ENCODE assay signal across 11 mouse cellular contexts in the genomic region with DNA sequence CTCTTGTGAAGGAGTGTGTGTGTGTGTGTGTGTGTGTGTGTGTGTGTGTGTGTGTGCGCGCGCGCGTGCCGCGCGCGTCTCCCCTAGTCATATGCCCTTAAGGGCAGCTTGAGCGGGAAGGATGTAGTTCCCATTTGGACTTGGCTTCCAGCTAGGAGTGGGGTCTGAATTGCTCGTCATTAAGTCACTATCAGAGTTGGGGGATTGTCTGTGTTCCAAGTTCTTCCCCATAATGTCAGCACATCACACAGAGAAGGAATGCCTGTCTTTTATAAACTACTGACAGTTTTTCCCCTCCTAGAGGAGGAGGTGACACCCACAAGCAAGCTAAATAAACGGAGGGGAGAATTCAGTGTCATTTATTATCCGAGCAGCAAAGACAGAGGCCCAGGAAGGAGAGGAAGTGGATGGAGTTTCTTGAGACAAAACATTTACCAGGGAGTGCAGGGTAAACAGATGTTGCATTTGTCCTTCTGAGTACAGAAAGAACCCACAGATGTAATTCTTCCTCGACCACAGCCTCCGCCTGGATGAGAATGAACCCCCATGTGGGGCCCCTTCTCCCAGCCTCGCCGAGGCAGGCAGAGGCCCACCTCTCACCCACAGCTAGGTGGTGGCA. TPM values are rescaled to one million over a fixed set of nuclear protein-coding genes. Genes with fewer than 3 reads are reported as not detected.
DNase-seq lines count a peak whose midpoint lies in the region; ATAC-seq and TF ChIP-seq lines count a peak whose summit lies in the region.
"Had no signal": no experiment of that assay in that cellular context is flagged by ENCODE, and none has a peak within 500 bp of the region (broad histone marks: within the 10 kb centered on the region; RNA-seq: fewer than 3 reads in every experiment).

No protein-coding gene starts in this region.

- peak overlapping the region; percentile 94; the same call in 1 of the 2 replicates for H3K4me2 ChIP-seq in heart, embryonic 15.5 days
- H3K4me2 ChIP-seq in stomach, embryonic 14.5 days (replicated peaks; ENCODE audit: low read depth, low read length), result peak overlapping the region; percentile 73; the same call in 1 of the 2 replicates
- no peak overlapping the region for H3K4me2 ChIP-seq in stomach, postnatal 0 days (replicated peaks; ENCODE audit: low read depth)
- H3K4me2 ChIP-seq in limb, embryonic 11.5 days (ENCODE audit: low read depth, severe bottlenecking), result peak overlapping the region; percentile 86

- TF ChIP-seq CTCF in stomach, postnatal 0 days (IDR thresholded peaks at IDR 0.05; ENCODE audit: low read depth), result no peak

- no peak overlapping the region for H3K9ac ChIP-seq in heart, embryonic 15.5 days
- no peak overlapping the region for H3K9ac ChIP-seq in stomach, embryonic 14.5 days (replicated peaks; ENCODE audit: low read depth, low read length)
- H3K9ac ChIP-seq in stomach, postnatal 0 days (ENCODE audit: low read length), result no peak overlapping the region
- H3K9ac ChIP-seq in limb, embryonic 11.5 days (ENCODE audit: low read length), result no peak overlapping the region

- peaks cover 31% of the 10 kb centered on the region for H3K27me3 ChIP-seq in heart, embryonic 15.5 days
- H3K27me3 ChIP-seq in stomach, embryonic 14.5 days (ENCODE audit: control insufficient read depth, insufficient read depth, low read length), result no peaks in the 10 kb centered on the region
- peaks cover 2% of the 10 kb centered on the region; the same call in 1 of the 2 replicates for H3K27me3 ChIP-seq in stomach, postnatal 0 days (ENCODE audit: control insufficient read depth, insufficient read depth, low read length)
- H3K27me3 ChIP-seq in limb, embryonic 11.5 days (ENCODE audit: control insufficient read depth, insufficient read depth, low read length), result no peaks in the 10 kb centered on the region

- H3K4me3 ChIP-seq in heart, embryonic 15.5 days, result no peak overlapping the region
- no peak overlapping the region for H3K4me3 ChIP-seq in stomach, embryonic 14.5 days (ENCODE audit: low read depth, low read length)
- H3K4me3 ChIP-seq in stomach, postnatal 0 days (ENCODE audit: low read depth, low read length), result no peak overlapping the region
- peak overlapping the region; percentile 89; the same call in 1 of the 2 replicates for H3K4me3 ChIP-seq in limb, embryonic 11.5 days (ENCODE audit: low read depth, low read length)

- H3K9me3 ChIP-seq in heart, embryonic 15.5 days (replicated peaks), result no peaks in the 10 kb centered on the region
- no peaks in the 10 kb centered on the region; the same call in 1 of the 2 replicates for H3K9me3 ChIP-seq in stomach, embryonic 14.5 days (ENCODE audit: control insufficient read depth, low read depth, low read length)
- no peaks in the 10 kb centered on the region for H3K9me3 ChIP-seq in stomach, postnatal 0 days (ENCODE audit: control insufficient read depth, low read length)
- no peaks in the 10 kb centered on the region for H3K9me3 ChIP-seq in limb, embryonic 11.5 days (ENCODE audit: control insufficient read depth, low read length)

- DNase-seq in heart, postnatal 4 days, result no peak
- DNase-seq in stomach, postnatal 0 days (ENCODE audit: low spot score), result no peak
- no peak for DNase-seq in limb, embryonic 11.5 days (ENCODE audit: low spot score)
- DNase-seq in yolk sac, embryonic 10.5 days (ENCODE audit: low spot score), result no peak
- DNase-seq: adrenal gland, postnatal 25 days; cerebellum, adult 11-12 months; thymus, postnatal 14 days had no signal

- H3K27ac ChIP-seq in heart, embryonic 15.5 days, result peak overlapping the region; percentile 43; the same call in 1 of the 2 replicates
- peak overlapping the region; percentile 40; the same call in 1 of the 2 replicates for H3K27ac ChIP-seq in stomach, embryonic 14.5 days (ENCODE audit: low read length)
- no peak overlapping the region for H3K27ac ChIP-seq in stomach, postnatal 0 days (replicated peaks)
- H3K27ac ChIP-seq in limb, embryonic 11.5 days (replicated peaks; ENCODE audit: low read depth, low read length), result peak overlapping the region; percentile 5; the same call in 1 of the 2 replicates

- WGBS in heart, embryonic 15.5 days, result 50% methylated on average over 17 of the region's 17 CpGs
- 35% methylated on average over 17 of the region's 17 CpGs for WGBS in stomach, embryonic 14.5 days
- 38% methylated on average over 17 of the region's 17 CpGs for WGBS in stomach, postnatal 0 days
- 47% methylated on average over 17 of the region's 17 CpGs for WGBS in limb, embryonic 11.5 days

- H3K36me3 ChIP-seq in heart, embryonic 15.5 days, result no peaks in the 10 kb centered on the region
- no peaks in the 10 kb centered on the region for H3K36me3 ChIP-seq in stomach, embryonic 14.5 days (ENCODE audit: control insufficient read depth, insufficient read depth, low read length)
- H3K36me3 ChIP-seq in stomach, postnatal 0 days (ENCODE audit: control insufficient read depth, insufficient read depth, low read length), result no peaks in the 10 kb centered on the region
- no peaks in the 10 kb centered on the region; the same call in 1 of the 2 replicates for H3K36me3 ChIP-seq in limb, embryonic 11.5 days (ENCODE audit: control insufficient read depth, insufficient read depth, low read length)

- ATAC-seq in heart, embryonic 15.5 days (replicated peaks; ENCODE audit: insufficient number of reproducible peaks, insufficient read depth, low FRiP score, low read depth), result no peak
- no peak for ATAC-seq in stomach, embryonic 14.5 days (ENCODE audit: insufficient number of reproducible peaks, insufficient read depth, low FRiP score, low read depth)
- no peak for ATAC-seq in stomach, postnatal 0 days (ENCODE audit: low FRiP score, low TSS enrichment)
- no peak for ATAC-seq in limb, embryonic 11.5 days (ENCODE audit: insufficient number of reproducible peaks, low FRiP score, low TSS enrichment, low read depth)
- no peak for ATAC-seq in erythroid progenitor cell, adult 5-6 weeks (replicated peaks; ENCODE audit: low FRiP score, poor library complexity, severe bottlenecking)
- ATAC-seq: midbrain, embryonic 16.5 days had no signal

- H3K4me1 ChIP-seq in heart, embryonic 15.5 days (replicated peaks), result peaks cover 27% of the 10 kb centered on the region
- H3K4me1 ChIP-seq in stomach, embryonic 14.5 days (ENCODE audit: control insufficient read depth, insufficient read depth, low read length), result peaks cover 39% of the 10 kb centered on the region
- no peaks in the 10 kb centered on the region for H3K4me1 ChIP-seq in stomach, postnatal 0 days (replicated peaks; ENCODE audit: control insufficient read depth, insufficient read depth)
- H3K4me1 ChIP-seq in limb, embryonic 11.5 days (ENCODE audit: control insufficient read depth, insufficient read depth, low read length), result peaks cover 42% of the 10 kb centered on the region

- TF ChIP-seq EP300 in stomach, postnatal 0 days (optimal IDR thresholded peaks at IDR 0.05), result no peak

RNA-seq across cellular contexts. Expression of a gene that starts 3.6 kb away (rescaled TPM):
- 11.3 and 17.6 TPM in 2 replicates for polyA plus RNA-seq in heart, embryonic 15.5 days (2015; fragmentation: Nextera tagmentation; extraction: Ambion mirVana)
- 10 to 100 TPM; 28.7 to 31.3 TPM for total RNA-seq in heart, postnatal 4 days (2021)
- 18.3 and 22.0 TPM in 2 replicates for polyA plus RNA-seq in stomach, embryonic 14.5 days (2014; fragmentation: Nextera tagmentation; extraction: Ambion mirVana)
- polyA plus RNA-seq in stomach, postnatal 0 days (2015; fragmentation: Nextera tagmentation; extraction: Ambion mirVana), result 8.1 and 8.2 TPM in 2 replicates
- 30.6 and 40.7 TPM in 2 replicates for polyA plus RNA-seq in limb, embryonic 11.5 days (2014; fragmentation: Nextera tagmentation; extraction: Ambion mirVana)
- 0.72 TPM in 1 of 2 replicates, not detected in the other for total RNA-seq in erythroid progenitor cell, adult 5-6 weeks (2015; ENCODE audit: low replicate concordance)
- not detected in 2 replicates for total RNA-seq in erythroid progenitor cell, adult 5-6 weeks (2017; ENCODE audit: low replicate concordance)
